Mouse (Mus musculus): ENCODE data around the gene Olfr123.

Olfr123 gene

DNA sequence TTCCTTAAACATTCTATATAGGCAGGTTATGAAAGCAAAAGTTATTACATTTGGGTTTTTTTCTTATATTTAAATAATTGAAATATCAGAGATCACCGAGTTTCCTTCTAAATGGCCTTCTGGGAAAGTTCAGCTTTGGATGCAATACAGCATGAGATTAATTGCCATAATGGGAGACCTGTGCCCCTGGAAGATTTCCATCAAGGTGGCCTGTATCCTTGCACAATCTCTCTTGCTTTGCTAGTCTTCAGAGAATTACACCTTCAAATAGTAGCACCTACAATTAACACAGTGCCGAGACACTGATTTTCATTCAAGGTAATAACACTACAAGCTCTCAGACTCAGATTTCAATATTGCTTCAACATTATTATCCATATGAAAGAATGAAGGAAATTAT, at the start of gene Olfr123:
TSS of gene Olfr123 (plus strand) at position 301 of the 400 bp plus-strand sequence.
- no peak for DNase-seq

DNA sequence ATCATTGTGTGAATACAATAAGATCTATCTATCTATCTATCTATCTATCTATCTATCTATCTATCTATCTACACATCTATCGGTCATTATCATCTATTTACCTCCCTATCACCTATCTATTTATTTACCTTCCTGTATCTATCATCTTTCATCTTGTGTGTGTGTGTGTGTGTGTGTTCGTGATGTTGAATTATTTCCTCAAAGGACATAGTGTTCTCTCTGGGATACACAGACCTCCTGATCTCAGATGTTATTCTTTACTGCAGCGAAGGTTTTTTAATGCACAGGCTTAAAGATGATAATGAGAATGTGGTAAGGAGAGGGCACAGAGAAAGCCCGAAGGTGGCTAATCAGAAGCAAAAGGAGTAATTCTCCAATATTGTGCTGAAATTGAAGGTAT, 25.0 kb upstream of the Olfr123 start, which contains the start of gene Olfr122:
TSS of gene Olfr122 (plus strand) at position 301 of the 400 bp plus-strand sequence.
- DNase-seq: no peak

DNA sequence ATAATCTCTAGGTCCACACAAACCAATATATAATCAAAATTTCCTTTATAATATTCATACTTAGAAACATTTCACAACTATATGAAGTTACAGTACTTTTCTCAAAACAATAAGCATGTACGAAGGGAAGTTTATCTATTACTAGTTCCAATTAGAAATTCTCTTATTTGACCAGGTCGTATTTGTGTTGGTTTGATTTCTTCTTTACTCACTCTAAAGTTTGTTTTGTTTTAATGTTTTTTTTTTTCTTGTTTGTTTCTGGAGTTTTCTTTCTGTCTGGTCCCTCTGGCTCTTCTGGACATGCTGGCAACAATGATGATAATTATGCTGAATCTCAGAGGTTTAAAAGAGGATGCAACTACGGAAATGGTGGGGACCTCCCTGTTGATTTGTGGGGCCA, 6.3 kb downstream of the Olfr123 start, which contains the start of gene Olfr124:
TSS of gene Olfr124 (plus strand) at position 301 of the 400 bp plus-strand sequence.
- DNase-seq: no peak

DNA sequence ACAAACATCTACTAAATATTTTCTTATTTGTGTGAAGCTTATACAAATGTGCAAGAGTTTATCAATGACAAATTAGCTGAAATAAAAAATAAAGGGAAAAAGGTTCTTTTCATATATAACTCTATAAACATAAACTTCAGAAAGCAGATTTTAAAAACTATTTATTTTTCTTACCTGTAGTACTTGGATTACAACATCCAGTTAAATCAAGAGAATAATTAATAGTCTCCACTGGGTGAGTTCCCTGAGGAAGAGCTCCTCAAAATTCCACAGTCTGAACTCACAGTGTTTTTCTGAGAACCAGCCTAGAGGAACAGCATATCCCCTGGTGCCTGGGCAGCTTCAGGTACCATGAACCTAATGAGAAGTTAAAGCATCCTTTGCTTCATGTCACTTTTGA, 39.3 kb downstream of the Olfr123 start, which contains the start of gene Olfr125:
TSS of gene Olfr125 (plus strand) at position 301 of the 400 bp plus-strand sequence.
- no peak for DNase-seq

DNA sequence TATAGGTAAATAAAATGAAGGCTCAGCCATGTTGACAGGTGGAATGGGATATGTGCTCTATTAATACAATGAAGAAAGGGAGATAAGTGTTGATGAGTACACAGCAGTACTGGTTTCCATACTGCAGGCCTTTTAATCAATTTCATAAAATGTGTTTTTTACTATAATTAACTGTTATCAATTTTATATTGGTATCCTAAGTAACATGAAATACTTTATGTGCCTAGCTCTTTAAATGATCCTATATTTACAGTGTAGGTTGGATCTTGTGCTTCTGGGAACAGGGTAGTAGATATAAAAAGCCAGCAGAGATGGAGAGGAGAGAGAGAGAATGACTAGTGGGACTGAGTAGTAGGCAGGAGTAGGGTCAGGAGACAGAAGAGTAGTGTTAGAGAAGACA, 53.9 kb downstream of the Olfr123 start, which contains the start of gene Olfr126:
TSS of gene Olfr126 (plus strand) at position 301 of the 400 bp plus-strand sequence.
- DNase-seq: no peak

All from kidney, adult 8-10 months (tissue).